Mouse (Mus musculus): ENCODE measurements around the gene Tlr9. TPM values are rescaled to one million over a fixed set of nuclear protein-coding genes. Genes with fewer than 3 reads are reported as not detected.

Tlr9 gene
- 0.05 and 0.07 TPM in 2 replicates for polyA plus RNA-seq (2014; fragmentation: Nextera tagmentation; extraction: Ambion mirVana)

- Histone ChIP-seq H3K36me3 (ENCODE audit: control insufficient read depth, insufficient read depth, low read length) (no peaks in the 10 kb centered on the region), H3K27ac (replicated peaks; ENCODE audit: low read depth, low read length) (no peak within 1 kb of the TSS), H3K4me3 (ENCODE audit: low read depth, low read length) (no peak within 1 kb of the TSS), H3K4me1 (ENCODE audit: control insufficient read depth, insufficient read depth, low read length) (0 out of 2 replicates have a peak, but pooled peaks cover 9% of the 10 kb centered on the region), H3K9ac (ENCODE audit: low read depth, low read length) (no peak within 1 kb of the TSS), H3K27me3 (replicated peaks; ENCODE audit: control insufficient read depth, insufficient read depth, low read length) (peaks cover 10% of the 10 kb centered on the region), H3K4me2 (ENCODE audit: low read depth, low read length) (no peak within 1 kb of the TSS), H3K9me3 (ENCODE audit: control insufficient read depth, low read length) (no peaks in the 10 kb centered on the region)
- ATAC-seq (ENCODE audit: low read depth) (no peak), DNase-seq (ENCODE audit: low spot score) (no peak)
- 72% methylated on average over 4 of the region's 4 CpGs for WGBS
These were observed at the start of gene Tlr9 for GRCm38 (mm10) chr9:106222261-106222851. Tlr9 (plus strand) TSS chr9:106222598.

- Histone ChIP-seq H3K9ac (ENCODE audit: low read depth, low read length) (0 out of 2 replicates have a peak overlapping the region, but pooled peaks have one; percentile 92), H3K36me3 (ENCODE audit: control insufficient read depth, insufficient read depth, low read length) (peaks cover 23% of the 10 kb centered on the region), H3K27ac (replicated peaks; ENCODE audit: low read depth, low read length) (no peak overlapping the region), H3K4me2 (ENCODE audit: low read depth, low read length) (peak overlapping the region; percentile 61), H3K4me1 (ENCODE audit: control insufficient read depth, insufficient read depth, low read length) (peaks cover 27% of the 10 kb centered on the region), H3K4me3 (ENCODE audit: low read depth, low read length) (peak overlapping the region; percentile 73), H3K9me3 (ENCODE audit: control insufficient read depth, low read length) (no peaks in the 10 kb centered on the region), H3K27me3 (replicated peaks; ENCODE audit: control insufficient read depth, insufficient read depth, low read length) (no peaks in the 10 kb centered on the region)
- no peak for ATAC-seq (ENCODE audit: low read depth)
- 47% methylated on average over 2 of the region's 2 CpGs for WGBS
- no peak for DNase-seq (ENCODE audit: low spot score)
These were observed 49.0 kb upstream of the Tlr9 start for GRCm38 (mm10) chr9:106173363-106173762.

- peaks cover 46% of the 10 kb centered on the region for H3K36me3 ChIP-seq (ENCODE audit: control insufficient read depth, insufficient read depth, low read length)
- peak overlapping the region; percentile 4; the same call in 1 of the 2 replicates for H3K9ac ChIP-seq (ENCODE audit: low read depth, low read length)
- no peak for ATAC-seq (ENCODE audit: low read depth)
- no peak for DNase-seq (ENCODE audit: low spot score)
- H3K4me3 ChIP-seq (ENCODE audit: low read depth, low read length), result no peak overlapping the region
- 55% methylated on average over 3 of the region's 3 CpGs for WGBS
- peaks cover 27% of the 10 kb centered on the region for H3K4me1 ChIP-seq (ENCODE audit: control insufficient read depth, insufficient read depth, low read length)
- H3K9me3 ChIP-seq (ENCODE audit: control insufficient read depth, low read length), result no peaks in the 10 kb centered on the region
- H3K27ac ChIP-seq (replicated peaks; ENCODE audit: low read depth, low read length), result no peak overlapping the region
- H3K4me2 ChIP-seq (ENCODE audit: low read depth, low read length), result no peak overlapping the region
- no peaks in the 10 kb centered on the region for H3K27me3 ChIP-seq (replicated peaks; ENCODE audit: control insufficient read depth, insufficient read depth, low read length)
These were observed 46.7 kb upstream of the Tlr9 start for GRCm38 (mm10) chr9:106175552-106176200.

GRCm38 (mm10) chr9:106176769-106177168 lies 45.6 kb upstream of the Tlr9 start:
- Histone ChIP-seq H3K4me3 (ENCODE audit: low read depth, low read length) (no peak overlapping the region), H3K27ac (replicated peaks; ENCODE audit: low read depth, low read length) (no peak overlapping the region), H3K9me3 (ENCODE audit: control insufficient read depth, low read length) (no peaks in the 10 kb centered on the region), H3K27me3 (replicated peaks; ENCODE audit: control insufficient read depth, insufficient read depth, low read length) (no peaks in the 10 kb centered on the region), H3K9ac (ENCODE audit: low read depth, low read length) (no peak overlapping the region), H3K36me3 (ENCODE audit: control insufficient read depth, insufficient read depth, low read length) (peaks cover 57% of the 10 kb centered on the region), H3K4me1 (ENCODE audit: control insufficient read depth, insufficient read depth, low read length) (peaks cover 27% of the 10 kb centered on the region), H3K4me2 (ENCODE audit: low read depth, low read length) (no peak overlapping the region)
- WGBS, result 81% methylated on average over 5 of the region's 5 CpGs
- no peak for ATAC-seq (ENCODE audit: low read depth)
- DNase-seq (ENCODE audit: low spot score), result no peak

GRCm38 (mm10) chr9:106177799-106178198 lies 44.6 kb upstream of the Tlr9 start:
- no peak for ATAC-seq (ENCODE audit: low read depth)
- WGBS, result 88% methylated on average over 6 of the region's 6 CpGs

GRCm38 (mm10) chr9:106179454-106179853 lies 42.9 kb upstream of the Tlr9 start:
- no peaks in the 10 kb centered on the region for H3K9me3 ChIP-seq (ENCODE audit: control insufficient read depth, low read length)
- DNase-seq (ENCODE audit: low spot score), result no peak
- H3K4me3 ChIP-seq (ENCODE audit: low read depth, low read length), result no peak overlapping the region
- no peak for ATAC-seq (ENCODE audit: low read depth)
- H3K36me3 ChIP-seq (ENCODE audit: control insufficient read depth, insufficient read depth, low read length), result peaks cover 84% of the 10 kb centered on the region
- WGBS, result 75% methylated on average over 2 of the region's 2 CpGs
- no peak overlapping the region for H3K4me2 ChIP-seq (ENCODE audit: low read depth, low read length)
- no peak overlapping the region for H3K9ac ChIP-seq (ENCODE audit: low read depth, low read length)
- H3K4me1 ChIP-seq (ENCODE audit: control insufficient read depth, insufficient read depth, low read length), result peaks cover 8% of the 10 kb centered on the region; the same call in 1 of the 2 replicates
- H3K27ac ChIP-seq (replicated peaks; ENCODE audit: low read depth, low read length), result no peak overlapping the region
- H3K27me3 ChIP-seq (replicated peaks; ENCODE audit: control insufficient read depth, insufficient read depth, low read length), result no peaks in the 10 kb centered on the region

More at GRCm38 (mm10) chr9:106177799-106178198, 44.6 kb upstream of the Tlr9 start:
- H3K27ac ChIP-seq (replicated peaks; ENCODE audit: low read depth, low read length), result no peak overlapping the region
- H3K9ac ChIP-seq (ENCODE audit: low read depth, low read length), result no peak overlapping the region
- no peaks in the 10 kb centered on the region for H3K27me3 ChIP-seq (replicated peaks; ENCODE audit: control insufficient read depth, insufficient read depth, low read length)
- peaks cover 67% of the 10 kb centered on the region for H3K36me3 ChIP-seq (ENCODE audit: control insufficient read depth, insufficient read depth, low read length)
- H3K4me2 ChIP-seq (ENCODE audit: low read depth, low read length), result no peak overlapping the region
- DNase-seq (ENCODE audit: low spot score), result no peak
- H3K4me3 ChIP-seq (ENCODE audit: low read depth, low read length), result no peak overlapping the region
- H3K4me1 ChIP-seq (ENCODE audit: control insufficient read depth, insufficient read depth, low read length), result peaks cover 24% of the 10 kb centered on the region
- no peaks in the 10 kb centered on the region for H3K9me3 ChIP-seq (ENCODE audit: control insufficient read depth, low read length)

GRCm38 (mm10) chr9:106179964-106180363 lies 42.4 kb upstream of the Tlr9 start:
- H3K4me2 ChIP-seq (ENCODE audit: low read depth, low read length), result no peak overlapping the region
- DNase-seq (ENCODE audit: low spot score) (no peak), ATAC-seq (ENCODE audit: low read depth) (no peak)
- no peak overlapping the region for H3K4me3 ChIP-seq (ENCODE audit: low read depth, low read length)
- H3K36me3 ChIP-seq (ENCODE audit: control insufficient read depth, insufficient read depth, low read length), result peaks cover 89% of the 10 kb centered on the region
- no peaks in the 10 kb centered on the region for H3K27me3 ChIP-seq (replicated peaks; ENCODE audit: control insufficient read depth, insufficient read depth, low read length)
- H3K9me3 ChIP-seq (ENCODE audit: control insufficient read depth, low read length), result no peaks in the 10 kb centered on the region
- H3K27ac ChIP-seq (replicated peaks; ENCODE audit: low read depth, low read length), result no peak overlapping the region
- H3K9ac ChIP-seq (ENCODE audit: low read depth, low read length), result no peak overlapping the region
- WGBS, result 98% methylated on average over 3 of the region's 3 CpGs
- H3K4me1 ChIP-seq (ENCODE audit: control insufficient read depth, insufficient read depth, low read length), result 0 out of 2 replicates have a peak, but pooled peaks cover 4% of the 10 kb centered on the region

- H3K4me2 ChIP-seq (ENCODE audit: low read depth, low read length), result no peak overlapping the region
- no peak for ATAC-seq (ENCODE audit: low read depth)
- H3K27me3 ChIP-seq (replicated peaks; ENCODE audit: control insufficient read depth, insufficient read depth, low read length), result no peaks in the 10 kb centered on the region
- peaks cover 100% of the 10 kb centered on the region for H3K36me3 ChIP-seq (ENCODE audit: control insufficient read depth, insufficient read depth, low read length)
- no peak overlapping the region for H3K27ac ChIP-seq (replicated peaks; ENCODE audit: low read depth, low read length)
- 88% methylated on average over 4 of the region's 4 CpGs for WGBS
- no peaks in the 10 kb centered on the region for H3K9me3 ChIP-seq (ENCODE audit: control insufficient read depth, low read length)
- no peaks in the 10 kb centered on the region for H3K4me1 ChIP-seq (ENCODE audit: control insufficient read depth, insufficient read depth, low read length)
- no peak for DNase-seq (ENCODE audit: low spot score)
- no peak overlapping the region for H3K9ac ChIP-seq (ENCODE audit: low read depth, low read length)
- no peak overlapping the region for H3K4me3 ChIP-seq (ENCODE audit: low read depth, low read length)
These were observed 40.3 kb upstream of the Tlr9 start for GRCm38 (mm10) chr9:106182146-106182545.
